Mouse (Mus musculus) forebrain, postnatal 0 days (tissue): ENCODE results near the gene Taldo1. TPM values are rescaled to one million over a fixed set of nuclear protein-coding genes. Genes with fewer than 3 reads are reported as not detected.
A peak's percentile ranks its signal among the peaks of the same experiment; 100 is the strongest.

Experiments used
- ATAC-seq: fragments of 200-750 bp; cut with Nextera tagmentation; 2 replicates; pipeline ENCODE4 v1.8.0; 2017; ENCODE audit warnings: mild to moderate bottlenecking, moderate library complexity
- DNase-seq: peaks from one replicate; pipeline ENCODE4 v3.0.0-alpha.2; 2015
- H3K27ac ChIP-seq: fragments of 300-500 bp; sonication (generic); 2 replicates; pipeline ENCODE4 v1.5.1; 2014; ENCODE audit warnings: low read depth, mild to moderate bottlenecking, antibody characterized with exemption, low read length, moderate library complexity, mixed read lengths
- H3K27me3 ChIP-seq: fragments of 300-500 bp; sonication (generic); 2 replicates; pipeline ENCODE4 v1.6.1; 2014; ENCODE audit warnings: mild to moderate bottlenecking, low read length, mixed read lengths; ENCODE audit not compliant: insufficient read depth
- H3K36me3 ChIP-seq: fragments of 300-500 bp; sonication (generic); 2 replicates; pipeline ENCODE4 v1.6.1; 2014; ENCODE audit warnings: mild to moderate bottlenecking, moderate library complexity; ENCODE audit not compliant: insufficient read depth
- H3K4me1 ChIP-seq: fragments of 300-500 bp; sonication (generic); 2 replicates; pipeline ENCODE4 v1.6.1; 2014; ENCODE audit warnings: antibody characterized with exemption; ENCODE audit not compliant: insufficient read depth
- H3K4me2 ChIP-seq: fragments of 300-500 bp; sonication (generic); 2 replicates; pipeline ENCODE4 v1.6.1; 2014; ENCODE audit warnings: low read depth, mild to moderate bottlenecking, moderate library complexity
- H3K4me3 ChIP-seq: fragments of 300-500 bp; sonication (generic); 2 replicates; pipeline ENCODE4 v1.5.1; 2014; ENCODE audit warnings: low read depth, low read length, mixed read lengths
- H3K9ac ChIP-seq: fragments of 300-500 bp; sonication (generic); 2 replicates; pipeline ENCODE4 v1.6.1; 2014; ENCODE audit warnings: mild to moderate bottlenecking
- H3K9me3 ChIP-seq: fragments of 300-500 bp; sonication (generic); 2 replicates; pipeline ENCODE4 v1.6.1; 2016; ENCODE audit warnings: low read length
- CTCF ChIP-seq: sonication (generic); IDR thresholded peaks from 2 replicates; pipeline ENCODE4 v1.5.1; 2016; ENCODE audit warnings: antibody characterized with exemption, control low read depth, low read depth
- WGBS: fragments of 180-500 bp; shearing (Covaris S2); extraction: QIAGEN DNeasy Blood & Tissue Kit; methylation state at CpG from one replicate; pipeline ENCODE4 v1.1.7; 2014; 5-methylcytosine and 5-hydroxymethylcytosine counted together
- polyA plus RNA-seq: library from polyadenylated mRNA; unstranded; fragments of >200 nt; fragmentation: Nextera tagmentation; extraction: Ambion mirVana; gene quantifications from 2 replicates; pipeline ENCODE4 v1.2.1, GENCODE M21; 2015
- total RNA-seq: library from RNA; depleted of rRNA; stranded (reverse); fragments of >200 nt; gene quantifications from 2 replicates; pipeline ENCODE4 v1.2.3, GENCODE M21; 2014

Gene Taldo1
- total and polyA plus RNA-seq, 2 experiments from 2014 or later, result 224 to 304 TPM

- H3K27me3 ChIP-seq, result no peaks in the 10 kb centered on the region
- no peaks in the 10 kb centered on the region for H3K9me3 ChIP-seq
- no peak overlapping the region for H3K4me2 ChIP-seq
- 0 out of 2 replicates have a peak, but pooled peaks cover 8% of the 10 kb centered on the region for H3K4me1 ChIP-seq
- no peaks in the 10 kb centered on the region for H3K36me3 ChIP-seq
- no peak overlapping the region for H3K27ac ChIP-seq
- no peak overlapping the region for H3K9ac ChIP-seq
- TF ChIP-seq CTCF, result no peak
- 82% methylated on average over 14 of the region's 14 CpGs for WGBS
- no peak overlapping the region for H3K4me3 ChIP-seq
- ATAC-seq (no peak), DNase-seq (no peak)
Measured at GRCm38 (mm10) chr7:141356971-141357370, 35.0 kb upstream of the Taldo1 start.

GRCm38 (mm10) chr7:141361510-141361909 is 30.5 kb upstream of the Taldo1 start:
- H3K4me2 ChIP-seq, result 0 out of 2 replicates have a peak overlapping the region, but pooled peaks have one; percentile 13
- H3K9me3 ChIP-seq, result no peaks in the 10 kb centered on the region
- no peak overlapping the region for H3K4me3 ChIP-seq
- H3K4me1 ChIP-seq, result no peaks in the 10 kb centered on the region
- no peak for TF ChIP-seq CTCF
- DNase-seq, result no peak
- H3K27me3 ChIP-seq, result no peaks in the 10 kb centered on the region
- ATAC-seq, result no peak
- WGBS, result 13% methylated on average over 24 of the region's 24 CpGs
- H3K9ac ChIP-seq, result no peak overlapping the region
- H3K27ac ChIP-seq, result no peak overlapping the region
- H3K36me3 ChIP-seq, result no peaks in the 10 kb centered on the region

GRCm38 (mm10) chr7:141363106-141363751 is 28.8 kb upstream of the Taldo1 start:
- no peak overlapping the region for H3K4me3 ChIP-seq
- ATAC-seq, result peak; percentile 79; the same call in 1 of the 2 replicates
- peak; percentile 83 for DNase-seq
- no peak overlapping the region for H3K27ac ChIP-seq
- WGBS, result 62% methylated on average over 4 of the region's 4 CpGs
- H3K36me3 ChIP-seq, result no peaks in the 10 kb centered on the region
- H3K4me1 ChIP-seq, result no peaks in the 10 kb centered on the region
- H3K9me3 ChIP-seq, result no peaks in the 10 kb centered on the region
- no peak overlapping the region for H3K4me2 ChIP-seq
- no peak overlapping the region for H3K9ac ChIP-seq
- TF ChIP-seq CTCF, result peak; percentile 82
- H3K27me3 ChIP-seq, result no peaks in the 10 kb centered on the region

GRCm38 (mm10) chr7:141363752-141364125 is 28.3 kb upstream of the Taldo1 start:
- Histone ChIP-seq H3K27ac (no peak overlapping the region), H3K4me2 (no peak overlapping the region), H3K36me3 (no peaks in the 10 kb centered on the region), H3K9ac (no peak overlapping the region), H3K4me3 (no peak overlapping the region), H3K4me1 (no peaks in the 10 kb centered on the region), H3K27me3 (no peaks in the 10 kb centered on the region), H3K9me3 (no peaks in the 10 kb centered on the region)
- DNase-seq (no peak), ATAC-seq (no peak; the same call in 1 of the 2 replicates)
- TF ChIP-seq CTCF, result no peak
- 71% methylated on average over 2 of the region's 2 CpGs for WGBS

GRCm38 (mm10) chr7:141364349-141365048 is 27.5 kb upstream of the Taldo1 start:
- H3K27ac ChIP-seq, result no peak overlapping the region
- ATAC-seq, result no peak
- DNase-seq, result no peak
- TF ChIP-seq CTCF, result no peak
- no peaks in the 10 kb centered on the region for H3K4me1 ChIP-seq
- H3K4me2 ChIP-seq, result no peak overlapping the region
- no peaks in the 10 kb centered on the region for H3K27me3 ChIP-seq
- no peaks in the 10 kb centered on the region for H3K36me3 ChIP-seq
- no peak overlapping the region for H3K4me3 ChIP-seq
- WGBS, result 90% methylated on average over 5 of the region's 5 CpGs
- no peaks in the 10 kb centered on the region for H3K9me3 ChIP-seq
- no peak overlapping the region for H3K9ac ChIP-seq

- TF ChIP-seq CTCF, result no peak
- ATAC-seq, result no peak
- no peaks in the 10 kb centered on the region for H3K4me1 ChIP-seq
- H3K9me3 ChIP-seq, result no peaks in the 10 kb centered on the region
- H3K27ac ChIP-seq, result no peak overlapping the region
- WGBS, result 64% methylated on average over 3 of the region's 3 CpGs
- no peak for DNase-seq
- no peak overlapping the region for H3K9ac ChIP-seq
- H3K4me3 ChIP-seq, result no peak overlapping the region
- no peak overlapping the region for H3K4me2 ChIP-seq
- H3K36me3 ChIP-seq, result no peaks in the 10 kb centered on the region
- H3K27me3 ChIP-seq, result no peaks in the 10 kb centered on the region
Measured at GRCm38 (mm10) chr7:141365049-141365445, 27.0 kb upstream of the Taldo1 start.

GRCm38 (mm10) chr7:141367358-141367757 is 24.6 kb upstream of the Taldo1 start:
- no peaks in the 10 kb centered on the region for H3K27me3 ChIP-seq
- no peaks in the 10 kb centered on the region for H3K36me3 ChIP-seq
- WGBS, result 80% methylated on average over 4 of the region's 4 CpGs
- no peak for TF ChIP-seq CTCF
- H3K27ac ChIP-seq, result no peak overlapping the region
- no peak overlapping the region for H3K9ac ChIP-seq
- H3K4me3 ChIP-seq, result no peak overlapping the region
- no peaks in the 10 kb centered on the region for H3K4me1 ChIP-seq
- H3K9me3 ChIP-seq, result no peaks in the 10 kb centered on the region
- DNase-seq (no peak), ATAC-seq (no peak)
- no peak overlapping the region for H3K4me2 ChIP-seq
